Mouse (Mus musculus) E14TG2a.4 (cell line): ENCODE results near the gene Gfap.

Experiments used
- CTCF ChIP-seq: conservative IDR thresholded peaks from 2 replicates; pipeline ENCODE4 v1.5.1; 2014; ENCODE audit warnings: low read length
- POU5F1 ChIP-seq: IDR thresholded peaks from 2 replicates; pipeline ENCODE4 v1.6.1; 2014; ENCODE audit warnings: low read length, borderline replicate concordance

DNA sequence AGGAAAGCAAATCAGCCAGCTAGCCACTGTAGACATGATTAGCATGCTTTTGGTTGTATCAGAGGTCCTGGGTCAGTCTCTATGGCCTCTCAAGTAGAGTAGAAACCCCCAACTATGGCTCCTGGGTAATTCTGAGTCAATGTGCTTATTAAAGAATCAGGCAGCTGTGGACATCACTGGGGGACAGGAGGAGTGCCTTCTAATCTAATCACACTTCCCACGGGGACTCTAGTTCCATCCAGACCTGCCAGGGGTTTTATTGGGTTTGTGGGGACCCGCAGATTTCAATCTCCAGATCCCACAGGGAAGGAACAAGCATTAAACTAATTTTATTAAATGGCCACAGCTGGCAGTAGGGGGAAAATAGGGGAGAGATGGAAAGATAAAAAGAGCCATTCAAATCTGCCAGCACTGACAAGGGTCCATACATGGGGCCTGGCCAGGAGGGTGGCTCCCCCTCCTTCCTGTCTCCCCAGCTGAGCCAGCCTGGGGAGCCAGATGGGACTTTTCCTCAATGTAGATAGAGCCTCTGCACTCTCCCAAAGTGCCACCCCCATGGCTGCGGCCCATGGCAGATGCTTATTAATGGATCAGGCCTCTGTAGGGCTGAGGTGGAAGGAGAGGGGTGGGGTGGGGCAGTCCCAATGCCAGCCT, 36.9 kb upstream of the Gfap start:
- TF ChIP-seq CTCF (no peak), POU5F1 (no peak)
